Mouse (Mus musculus): ENCODE measurements around the gene Fcamr.

Fcamr gene

GRCm38 (mm10) chr1:130854819-130855218 is 54.1 kb downstream of the Fcamr start:
- no peak for DNase-seq

GRCm38 (mm10) chr1:130855723-130856122 is 55.0 kb downstream of the Fcamr start:
- DNase-seq, result no peak

- DNase-seq, result no peak
Measured at GRCm38 (mm10) chr1:130857456-130857855, 56.8 kb downstream of the Fcamr start.

- DNase-seq, result no peak
Measured at GRCm38 (mm10) chr1:130864238-130864637, 63.5 kb downstream of the Fcamr start.
